Comparison of ENCODE assay signal across 7 mouse cellular contexts in the genomic region with DNA sequence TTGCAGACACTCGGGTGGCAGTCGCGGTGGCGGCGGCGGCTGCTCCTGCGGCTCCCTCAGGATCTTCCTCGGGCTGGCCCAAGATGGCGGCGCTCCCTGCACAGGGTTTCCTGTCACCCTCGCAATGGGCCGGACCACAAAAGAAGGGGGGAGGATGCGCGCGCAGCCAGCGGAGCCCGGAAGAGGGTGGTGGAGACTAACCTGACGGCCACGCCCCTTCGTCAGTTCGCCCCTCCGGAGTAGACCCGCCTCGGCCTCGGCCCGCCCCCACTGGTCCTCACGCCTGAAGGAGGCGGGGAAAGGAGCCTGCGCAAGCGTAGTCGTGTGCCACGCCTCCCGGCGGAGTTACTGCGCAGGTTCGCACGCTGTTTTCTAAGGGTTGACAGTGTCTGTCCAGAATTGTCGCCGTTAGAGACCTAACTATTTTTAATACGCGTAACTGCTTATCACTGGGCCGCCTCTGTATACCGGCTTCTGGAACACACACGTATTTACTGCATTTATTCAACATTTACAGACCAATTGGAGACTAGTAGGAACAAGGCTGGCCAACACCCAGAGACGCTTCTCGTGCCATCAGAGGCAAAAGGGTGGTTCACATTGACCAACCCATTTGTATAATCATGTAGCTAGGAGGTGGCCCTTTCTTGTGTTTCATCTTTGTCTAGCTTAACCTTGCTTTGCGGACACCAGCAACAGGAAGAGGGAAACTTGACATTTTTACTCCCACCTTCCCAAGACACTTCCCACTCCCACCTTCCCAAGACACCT. TPM values are rescaled to one million over a fixed set of nuclear protein-coding genes. Genes with fewer than 3 reads are reported as not detected.
DNase-seq lines count a peak whose midpoint lies in the region; ATAC-seq and TF ChIP-seq lines count a peak whose summit lies in the region.

Rab14 (minus strand) TSS at position 223 of the 771 bp plus-strand sequence.

- peaks cover 19% of the 10 kb centered on the region for H3K36me3 ChIP-seq in embryonic facial prominence, embryonic 10.5 days (replicated peaks)
- no peaks in the 10 kb centered on the region for H3K36me3 ChIP-seq in intestine, postnatal 0 days (ENCODE audit: control insufficient read depth, insufficient read depth)
- no peaks in the 10 kb centered on the region; the same call in 1 of the 2 replicates for H3K36me3 ChIP-seq in midbrain, embryonic 12.5 days
- H3K36me3 ChIP-seq in small intestine, adult 2 months (ENCODE audit: control insufficient read depth, insufficient read depth, low read length), result no peaks in the 10 kb centered on the region; the same call in none of the 2 replicates

- H3K4me2 ChIP-seq in intestine, postnatal 0 days (replicated peaks; ENCODE audit: low read depth), result peak within 1 kb of the TSS; percentile 75
- peak within 1 kb of the TSS; percentile 87 for H3K4me2 ChIP-seq in midbrain, embryonic 12.5 days (replicated peaks)

- H3K4me3 ChIP-seq in embryonic facial prominence, embryonic 10.5 days, result peak within 1 kb of the TSS; percentile 100
- H3K4me3 ChIP-seq in intestine, postnatal 0 days (ENCODE audit: low read depth, low read length), result peak within 1 kb of the TSS; percentile 99
- peak within 1 kb of the TSS; percentile 82 for H3K4me3 ChIP-seq in midbrain, embryonic 12.5 days
- peak within 1 kb of the TSS; percentile 95 for H3K4me3 ChIP-seq in small intestine, adult 2 months (ENCODE audit: low read depth, low read length)

- WGBS in embryonic facial prominence, embryonic 10.5 days, result under 1% methylated on average over 47 of the region's 47 CpGs
- WGBS in intestine, postnatal 0 days, result under 1% methylated on average over 47 of the region's 47 CpGs
- under 1% methylated on average over 47 of the region's 47 CpGs for WGBS in midbrain, embryonic 12.5 days
- under 1% methylated on average over 47 of the region's 47 CpGs for WGBS in small intestine, adult 2 months

- peaks cover 17% of the 10 kb centered on the region for H3K4me1 ChIP-seq in embryonic facial prominence, embryonic 10.5 days
- H3K4me1 ChIP-seq in intestine, postnatal 0 days (replicated peaks; ENCODE audit: control insufficient read depth, insufficient read depth, low read length), result 0 out of 2 replicates have a peak, but pooled peaks cover 6% of the 10 kb centered on the region
- peaks cover 18% of the 10 kb centered on the region for H3K4me1 ChIP-seq in midbrain, embryonic 12.5 days
- no peaks in the 10 kb centered on the region; the same call in 1 of the 2 replicates for H3K4me1 ChIP-seq in small intestine, adult 2 months (ENCODE audit: control insufficient read depth, insufficient read depth, insufficient read length, low read length)

- H3K27me3 ChIP-seq in embryonic facial prominence, embryonic 10.5 days (replicated peaks; ENCODE audit: low read depth, poor library complexity, severe bottlenecking), result no peaks in the 10 kb centered on the region
- no peaks in the 10 kb centered on the region for H3K27me3 ChIP-seq in intestine, postnatal 0 days (replicated peaks; ENCODE audit: control insufficient read depth, insufficient read depth, low read length)
- H3K27me3 ChIP-seq in midbrain, embryonic 12.5 days, result 0 out of 2 replicates have a peak, but pooled peaks cover 8% of the 10 kb centered on the region
- H3K27me3 ChIP-seq in small intestine, adult 2 months (ENCODE audit: control insufficient read depth, insufficient read depth, low read length), result no peaks in the 10 kb centered on the region

- peak within 1 kb of the TSS; percentile 100 for H3K9ac ChIP-seq in intestine, postnatal 0 days (ENCODE audit: low read depth, low read length)
- peak within 1 kb of the TSS; percentile 100 for H3K9ac ChIP-seq in midbrain, embryonic 12.5 days (replicated peaks)

- peak; percentile 99 for ATAC-seq in intestine, postnatal 0 days
- peak; percentile 98 for ATAC-seq in midbrain, embryonic 12.5 days (ENCODE audit: low FRiP score, low read depth)

- TF ChIP-seq CTCF in intestine, postnatal 0 days (IDR thresholded peaks at IDR 0.05; ENCODE audit: low read depth), result peak; percentile 21; the same call in 1 of the 2 replicates
- TF ChIP-seq CTCF in small intestine, adult 2 months (IDR thresholded peaks at IDR 0.05; ENCODE audit: extremely low read depth, insufficient read length, insufficient replicate concordance, low read depth, low read length), result no peak

- peak; percentile 53; the same call in 1 of the 2 replicates for TF ChIP-seq POLR2A in small intestine, adult 2 months (IDR thresholded peaks at IDR 0.05; ENCODE audit: low read depth, low read length)

- DNase-seq in adrenal gland, postnatal 10 days, result peak; percentile 100
- peak; percentile 100 for DNase-seq in embryonic facial prominence, embryonic 10.5 days (ENCODE audit: low spot score)
- peak; percentile 60 for DNase-seq in gonadal fat pad, adult 2 months (ENCODE audit: low read depth)
- DNase-seq in left cerebral cortex, postnatal 4 days, result peak; percentile 100

- intact Hi-C loops in left cerebral cortex, postnatal 4 days (cut with DNase I), result no loop called here

- H3K27ac ChIP-seq in embryonic facial prominence, embryonic 10.5 days (replicated peaks), result peak within 1 kb of the TSS; percentile 98
- H3K27ac ChIP-seq in intestine, postnatal 0 days (ENCODE audit: low read depth, low read length), result peak within 1 kb of the TSS; percentile 97
- H3K27ac ChIP-seq in midbrain, embryonic 12.5 days (replicated peaks), result peak within 1 kb of the TSS; percentile 97
- peak within 1 kb of the TSS; percentile 93 for H3K27ac ChIP-seq in small intestine, adult 2 months (ENCODE audit: insufficient read depth, low read depth, low read length)

- no peaks in the 10 kb centered on the region for H3K9me3 ChIP-seq in embryonic facial prominence, embryonic 10.5 days
- no peaks in the 10 kb centered on the region for H3K9me3 ChIP-seq in intestine, postnatal 0 days (ENCODE audit: control insufficient read depth)
- H3K9me3 ChIP-seq in midbrain, embryonic 12.5 days, result no peaks in the 10 kb centered on the region

RNA-seq across cellular contexts. Expression of gene Rab14, which starts in this region (rescaled TPM):
- 100 to 1,000 TPM; 172 to 185 TPM for total RNA-seq in adrenal gland, postnatal 10 days (2021)
- polyA plus RNA-seq in embryonic facial prominence, embryonic 10.5 days (2016; fragmentation: Nextera tagmentation; extraction: Ambion mirVana), result 239 and 259 TPM in 2 replicates
- 49.2 and 69.8 TPM in 2 replicates for polyA plus RNA-seq in gonadal fat pad, adult 2 months (2012; rRNA removed)
- 364 and 399 TPM in 2 replicates for polyA plus RNA-seq in intestine, postnatal 0 days (2015; fragmentation: Nextera tagmentation; extraction: Ambion mirVana)
- total RNA-seq in left cerebral cortex, postnatal 4 days (2021), result 100 to 1,000 TPM; 221 to 222 TPM
- 357 and 365 TPM in 2 replicates for polyA plus RNA-seq in midbrain, embryonic 12.5 days (2016; fragmentation: Nextera tagmentation; extraction: Ambion mirVana)
- polyA plus RNA-seq in small intestine, adult 2 months (2012; rRNA removed), result 28.2 and 239 TPM in 2 replicates

Comparison
In these comparisons a context has a peak if more than half of its experiments do, and no peak if none do; other contexts are left out.
1. Peak in every context shown above with its lines: DNase-seq, ATAC-seq, H3K4me3 ChIP-seq and H3K27ac ChIP-seq.